16 mouse cellular contexts compared by ENCODE assay signal in genomic region chr13:43540205-43540815, GRCm38 (mm10). TPM values are rescaled to one million over a fixed set of nuclear protein-coding genes. Genes with fewer than 3 reads are reported as not detected.
DNase-seq lines count a peak whose midpoint lies in the region; ATAC-seq lines count a peak whose summit lies in the region.
"Had no signal": no experiment of that assay in that cellular context is flagged by ENCODE, and none has a peak within 500 bp of the region (broad histone marks: within the 10 kb centered on the region; RNA-seq: fewer than 3 reads in every experiment).

No protein-coding gene starts in this region.

- H3K4me2 ChIP-seq in heart, embryonic 12.5 days: no peak overlapping the region
- no peak overlapping the region for H3K4me2 ChIP-seq in neural tube, embryonic 13.5 days
- no peak overlapping the region for H3K4me2 ChIP-seq in neural tube, embryonic 15.5 days
- H3K4me2 ChIP-seq: embryonic facial prominence, embryonic 12.5 days; hindbrain, embryonic 14.5 days; liver, embryonic 13.5 days had no signal

- peaks cover 28% of the 10 kb centered on the region for H3K4me1 ChIP-seq in heart, embryonic 12.5 days (replicated peaks)
- H3K4me1 ChIP-seq in neural tube, embryonic 13.5 days (replicated peaks): peaks cover 15% of the 10 kb centered on the region
- H3K4me1 ChIP-seq in neural tube, embryonic 15.5 days: peaks cover 19% of the 10 kb centered on the region
- H3K4me1 ChIP-seq: embryonic facial prominence, embryonic 12.5 days; midbrain, embryonic 10.5 days had no signal

- no peaks in the 10 kb centered on the region for H3K9me3 ChIP-seq in heart, embryonic 12.5 days (replicated peaks)
- no peaks in the 10 kb centered on the region for H3K9me3 ChIP-seq in neural tube, embryonic 13.5 days
- no peaks in the 10 kb centered on the region for H3K9me3 ChIP-seq in neural tube, embryonic 15.5 days (replicated peaks)
- H3K9me3 ChIP-seq: embryonic facial prominence, embryonic 12.5 days; liver, embryonic 13.5 days; midbrain, embryonic 10.5 days had no signal

- no peak overlapping the region for H3K4me3 ChIP-seq in heart, embryonic 12.5 days
- H3K4me3 ChIP-seq in neural tube, embryonic 13.5 days: no peak overlapping the region
- H3K4me3 ChIP-seq in neural tube, embryonic 15.5 days (replicated peaks): no peak overlapping the region
- H3K4me3 ChIP-seq: embryonic facial prominence, embryonic 12.5 days; liver, embryonic 13.5 days; midbrain, embryonic 10.5 days; myocyte had no signal

- WGBS in heart, embryonic 12.5 days: 87% methylated on average over 14 of the region's 14 CpGs
- 72% methylated on average over 14 of the region's 14 CpGs for WGBS in neural tube, embryonic 13.5 days
- WGBS in neural tube, embryonic 15.5 days: 62% methylated on average over 14 of the region's 14 CpGs

- DNase-seq in cerebellum, postnatal 36 days: peak; percentile 29 to 46
- DNase-seq in cerebellum, adult 9-11 months: no peak
- DNase-seq in heart, postnatal 4 days: peak; percentile 29
- DNase-seq in adrenal gland, postnatal 36 days: no peak
- DNase-seq: liver, embryonic 13.5 days; right cerebral cortex, postnatal 25 days; thymus, adult 2 months had no signal

- no peak overlapping the region for H3K9ac ChIP-seq in heart, embryonic 12.5 days
- H3K9ac ChIP-seq in neural tube, embryonic 13.5 days: no peak overlapping the region
- no peak overlapping the region for H3K9ac ChIP-seq in neural tube, embryonic 15.5 days (replicated peaks)
- H3K9ac ChIP-seq: embryonic facial prominence, embryonic 12.5 days; hindbrain, embryonic 14.5 days; liver, embryonic 13.5 days had no signal

- peaks cover 21% of the 10 kb centered on the region for H3K36me3 ChIP-seq in heart, embryonic 12.5 days
- H3K36me3 ChIP-seq in neural tube, embryonic 13.5 days: peaks cover 16% of the 10 kb centered on the region
- H3K36me3 ChIP-seq in neural tube, embryonic 15.5 days: peaks cover 9% of the 10 kb centered on the region

- H3K27ac ChIP-seq in heart, embryonic 12.5 days (ENCODE audit: poor library complexity, severe bottlenecking): no peak overlapping the region
- no peak overlapping the region; the same call in 1 of the 2 replicates for H3K27ac ChIP-seq in neural tube, embryonic 13.5 days (replicated peaks)
- no peak overlapping the region for H3K27ac ChIP-seq in neural tube, embryonic 15.5 days (replicated peaks)
- H3K27ac ChIP-seq: embryonic facial prominence, embryonic 12.5 days; hindbrain, embryonic 14.5 days; liver, embryonic 13.5 days; midbrain, embryonic 10.5 days had no signal

- no peaks in the 10 kb centered on the region for H3K27me3 ChIP-seq in heart, embryonic 12.5 days (replicated peaks)
- H3K27me3 ChIP-seq in neural tube, embryonic 13.5 days: no peaks in the 10 kb centered on the region
- no peaks in the 10 kb centered on the region for H3K27me3 ChIP-seq in neural tube, embryonic 15.5 days (replicated peaks)
- H3K27me3 ChIP-seq: embryonic facial prominence, embryonic 12.5 days; liver, embryonic 13.5 days had no signal

- ATAC-seq in heart, embryonic 12.5 days (ENCODE audit: insufficient number of reproducible peaks, low FRiP score): no peak
- peak; percentile 53; the same call in 1 of the 2 replicates for ATAC-seq in neural tube, embryonic 13.5 days (ENCODE audit: low read depth)
- ATAC-seq in neural tube, embryonic 15.5 days (ENCODE audit: low FRiP score): no peak
- ATAC-seq in megakaryocyte progenitor cell, adult 5-6 weeks (replicated peaks; ENCODE audit: poor library complexity): peak; percentile 65
- ATAC-seq: lung, postnatal 0 days had no signal

RNA-seq across cellular contexts. Expression of gene Mcur1, which starts 19.7 kb away (rescaled TPM):
- total RNA-seq in heart, postnatal 4 days (2021): 10 to 100 TPM; 34.6 to 36.9 TPM
- 18.2 and 19.7 TPM in 2 replicates for polyA plus RNA-seq in heart, embryonic 12.5 days (2016; fragmentation: Nextera tagmentation; extraction: Ambion mirVana)
- 8.2 and 9.1 TPM in 2 replicates for polyA plus RNA-seq in neural tube, embryonic 13.5 days (2015; fragmentation: Nextera tagmentation; extraction: Ambion mirVana)
- polyA plus RNA-seq in neural tube, embryonic 15.5 days (2015; fragmentation: Nextera tagmentation; extraction: Ambion mirVana): 6.5 and 8.2 TPM in 2 replicates
- 16.0 and 18.8 TPM in 2 replicates for total RNA-seq in megakaryocyte progenitor cell, adult 5-6 weeks (2015)
- 13.7 and 13.8 TPM in 2 replicates for total RNA-seq in megakaryocyte progenitor cell, adult 5-6 weeks (2017)
- 10 to 100 TPM; 37.6 to 40.5 TPM for total RNA-seq in adrenal gland, postnatal 36 days (2021)

RNA-seq across cellular contexts. Expression of gene Ranbp9, which starts 59.2 kb away (rescaled TPM):
- 10 to 100 TPM; 47.0 to 50.2 TPM for total RNA-seq in heart, postnatal 4 days (2021)
- 6.8 and 8.6 TPM in 2 replicates for polyA plus RNA-seq in heart, embryonic 12.5 days (2016; fragmentation: Nextera tagmentation; extraction: Ambion mirVana)
- polyA plus RNA-seq in neural tube, embryonic 13.5 days (2015; fragmentation: Nextera tagmentation; extraction: Ambion mirVana): 13.3 and 14.2 TPM in 2 replicates
- polyA plus RNA-seq in neural tube, embryonic 15.5 days (2015; fragmentation: Nextera tagmentation; extraction: Ambion mirVana): 10.3 and 12.9 TPM in 2 replicates
- total RNA-seq in megakaryocyte progenitor cell, adult 5-6 weeks (2015): 82.8 and 98.1 TPM in 2 replicates
- total RNA-seq in megakaryocyte progenitor cell, adult 5-6 weeks (2017): 64.5 and 82.0 TPM in 2 replicates
- total RNA-seq in adrenal gland, postnatal 36 days (2021): 10 to 100 TPM; 66.8 to 76.9 TPM

Comparison
In these comparisons a context has a peak if more than half of its experiments do, and no peak if none do; other contexts are left out.
1. DNase-seq: peak in cerebellum, postnatal 36 days (2 of 2) and heart, postnatal 4 days (single experiment); none in cerebellum, adult 9-11 months (single experiment) and adrenal gland, postnatal 36 days (0 of 2).
2. ATAC-seq: peak in neural tube, embryonic 13.5 days (single experiment) and megakaryocyte progenitor cell, adult 5-6 weeks (single experiment); none in heart, embryonic 12.5 days (single experiment) and neural tube, embryonic 15.5 days (single experiment).